Mouse (Mus musculus) right cerebral cortex, postnatal 4 days (tissue): ENCODE results near the gene Pea15a.
"Not testable (repeated sequence)": the region's sequence is repeated elsewhere in the genome, so short reads cannot be mapped to it uniquely, and the experiment has no call there.

Experiments
- DNase-seq: peaks from one replicate; pipeline ENCODE4 v3.0.0-alpha.2; 2022

The Pea15a gene

GRCm38 (mm10) chr1:172206141-172206917, at the start of gene Pea15a:
Pea15a (minus strand) TSS chr1:172206804.
- peak; percentile 85 for DNase-seq

- DNase-seq, result no peak
Measured at GRCm38 (mm10) chr1:172247679-172248078, 41.1 kb upstream of the Pea15a start.

DNA sequence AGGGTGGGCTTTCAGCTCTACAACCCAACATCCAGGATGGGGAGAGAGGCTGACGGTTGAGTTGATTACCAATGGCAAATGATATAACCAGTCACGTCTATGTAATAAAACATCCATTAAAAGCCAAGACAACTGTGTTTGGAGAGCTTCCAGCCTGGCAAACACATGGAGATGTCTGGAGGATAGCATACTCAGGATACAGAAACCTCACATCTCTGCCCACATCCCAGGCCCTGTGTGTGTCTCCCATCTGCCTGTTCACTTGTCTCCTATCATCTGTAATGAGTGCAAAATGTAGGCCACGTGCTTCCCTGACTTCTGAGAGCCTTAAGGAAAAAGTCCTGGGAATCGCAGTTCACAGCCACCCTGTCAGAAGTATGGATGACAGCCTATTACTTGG, 40.6 kb upstream of the Pea15a start:
- DNase-seq, result no peak

- not testable (repeated sequence) for DNase-seq
Measured at GRCm38 (mm10) chr1:172244645-172245044, 38.0 kb upstream of the Pea15a start.

GRCm38 (mm10) chr1:172243547-172244205, 37.1 kb upstream of the Pea15a start:
- peak; percentile 33 for DNase-seq

- DNase-seq, result no peak
Measured at GRCm38 (mm10) chr1:172242401-172242800, 35.8 kb upstream of the Pea15a start.

- DNase-seq, result no peak
Measured at GRCm38 (mm10) chr1:172240945-172241708, 34.5 kb upstream of the Pea15a start.

- DNase-seq, result no peak
Measured at GRCm38 (mm10) chr1:172229215-172229614, 22.6 kb upstream of the Pea15a start.

GRCm38 (mm10) chr1:172228209-172228608, 21.6 kb upstream of the Pea15a start:
- DNase-seq, result no peak

DNA sequence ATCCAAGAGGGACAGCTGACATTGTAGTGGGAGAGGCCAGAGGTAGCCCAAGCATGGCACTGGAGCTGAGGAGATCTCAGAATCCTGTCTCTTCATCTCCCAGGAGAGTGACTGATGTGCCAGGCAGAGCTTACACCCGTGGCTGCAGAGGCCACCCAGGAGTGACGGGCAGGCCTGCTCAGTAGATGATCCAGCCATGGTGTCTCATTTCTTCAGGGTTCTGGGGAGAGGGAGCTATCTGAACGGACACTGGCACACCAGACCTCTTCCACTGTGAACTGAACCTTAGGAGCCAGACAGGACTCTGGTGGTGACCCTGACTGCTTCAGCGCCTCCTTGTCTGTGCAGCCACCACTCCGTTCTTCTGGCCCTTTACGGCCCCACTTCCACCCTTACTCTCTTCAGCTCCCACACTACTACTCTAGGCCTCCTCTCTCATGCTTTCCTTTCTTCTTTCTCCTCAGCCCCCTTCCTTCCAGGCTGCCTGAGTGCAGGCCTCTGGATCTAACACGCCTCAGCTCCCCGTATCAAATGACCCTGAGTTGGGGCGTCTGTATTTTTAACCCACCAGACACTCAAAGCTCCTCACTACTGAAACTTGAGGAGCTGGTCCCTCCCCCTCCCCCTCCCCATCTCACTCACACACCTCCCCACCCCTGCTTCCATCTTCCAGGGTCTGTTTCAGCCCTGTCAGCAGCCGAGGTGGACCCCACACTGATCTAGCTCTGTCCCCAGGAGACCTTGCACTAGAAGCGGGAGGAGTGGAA, 14.9 kb upstream of the Pea15a start:
- DNase-seq, result no peak

GRCm38 (mm10) chr1:172220414-172220813, 13.8 kb upstream of the Pea15a start:
- DNase-seq, result no peak

DNA sequence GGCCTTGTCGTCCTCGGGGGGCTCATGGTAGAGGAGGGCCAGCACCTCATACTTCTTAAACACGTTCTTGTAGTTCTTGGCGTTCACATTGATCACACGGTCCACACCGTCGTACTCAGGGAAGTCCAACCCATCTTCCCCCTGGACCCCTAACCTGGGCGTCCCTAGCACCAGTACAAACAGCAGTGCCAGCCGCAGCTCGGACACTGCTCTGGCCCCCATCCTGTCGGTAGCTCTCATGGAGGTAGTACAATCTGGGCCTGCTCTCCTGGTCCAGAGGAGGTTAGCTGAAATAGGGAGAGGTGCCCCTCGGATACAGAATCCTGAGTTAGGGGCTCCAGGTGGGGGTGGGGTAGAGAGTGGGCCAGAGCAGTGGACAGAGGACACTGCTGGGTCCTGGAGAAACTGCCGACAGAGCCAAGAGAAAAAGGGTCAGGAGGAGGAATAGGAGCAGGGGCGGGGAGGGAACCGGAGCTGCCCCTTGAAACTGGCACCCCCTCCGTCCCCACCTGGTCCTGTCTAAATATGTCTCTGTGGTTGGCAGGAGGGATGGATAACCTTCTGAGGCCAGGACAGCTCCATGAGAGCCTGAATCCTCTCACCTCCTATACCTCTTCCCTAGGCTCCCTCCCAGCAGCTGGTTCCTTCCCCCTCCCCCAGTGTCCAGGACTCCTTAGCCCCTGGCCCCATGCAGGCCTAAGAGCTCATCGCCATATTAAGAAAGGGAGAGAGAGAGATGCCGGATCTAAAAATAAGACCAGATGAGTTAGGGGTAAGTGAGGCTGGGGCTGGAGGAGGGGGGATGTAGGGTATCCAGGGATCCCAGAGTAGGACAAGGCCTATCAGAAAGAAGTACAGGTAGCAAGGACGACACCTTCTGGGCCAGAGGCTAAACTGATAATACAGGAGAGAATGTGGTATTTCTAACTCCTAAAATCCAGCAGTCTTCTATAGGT, 13.1 kb upstream of the Pea15a start, which contains the start of gene Casq1:
TSS of gene Casq1 (minus strand) at position 418 of the 956 bp plus-strand sequence.
- DNase-seq, result no peak

DNA sequence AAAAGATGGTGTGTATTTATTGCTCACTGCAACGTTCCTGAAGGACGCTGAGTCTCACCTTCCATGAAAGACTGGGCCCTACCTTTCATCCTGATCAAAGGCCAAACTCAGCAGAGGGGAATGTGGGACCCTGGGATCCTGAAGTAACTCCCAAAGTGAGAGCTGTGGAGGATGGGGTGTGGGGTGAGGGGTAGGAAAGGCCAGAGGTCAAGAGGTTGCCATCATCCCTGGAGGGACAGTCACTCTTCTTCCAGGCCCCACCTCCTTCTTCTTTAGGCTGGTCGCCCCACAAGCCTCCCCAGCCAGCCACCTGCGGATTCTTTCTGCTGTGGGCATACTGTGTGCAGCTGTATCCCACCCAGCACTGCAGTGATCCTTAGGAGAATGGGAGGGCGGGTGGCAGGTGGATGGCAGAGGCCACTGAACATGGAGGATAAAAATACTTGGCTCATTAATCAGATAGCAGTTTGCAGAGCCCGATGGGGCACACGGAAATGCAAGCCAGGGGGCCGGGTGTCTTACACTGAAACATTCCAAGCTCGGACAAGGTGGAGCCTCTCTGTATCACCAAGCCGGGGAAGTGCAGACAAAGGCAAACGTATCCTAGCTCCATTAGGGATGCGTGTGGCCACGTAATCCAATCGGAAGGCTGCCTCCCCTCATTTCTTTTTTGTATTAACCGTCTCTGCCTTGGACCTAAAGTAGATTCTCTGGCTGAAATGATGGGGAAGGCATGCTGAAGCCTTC, 11.7 kb upstream of the Pea15a start:
- no peak for DNase-seq

- DNase-seq, result peak; percentile 91
Measured at GRCm38 (mm10) chr1:172217148-172217547, 10.5 kb upstream of the Pea15a start.

DNA sequence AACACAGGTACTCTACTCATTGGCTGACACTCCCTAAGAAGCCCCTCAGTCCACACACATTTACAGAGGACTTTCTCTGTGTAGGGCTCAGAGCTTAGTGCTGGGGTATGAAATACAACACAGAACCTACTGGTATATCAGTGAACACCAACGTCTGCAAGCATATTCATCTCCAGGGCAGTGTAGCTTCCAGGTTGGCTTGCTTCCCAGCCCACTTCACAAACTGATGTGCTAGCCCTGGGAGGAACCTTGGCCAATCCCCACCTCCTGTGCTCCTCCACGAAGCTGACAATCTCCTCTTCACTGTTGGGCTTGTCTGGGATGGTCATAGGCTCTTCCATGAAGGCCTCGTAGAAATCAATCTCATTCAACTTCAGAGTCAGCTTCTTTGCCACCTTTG, 8.1 kb upstream of the Pea15a start:
- no peak for DNase-seq

GRCm38 (mm10) chr1:172213771-172214170, 7.2 kb upstream of the Pea15a start:
- DNase-seq, result no peak

GRCm38 (mm10) chr1:172212776-172213175, 6.2 kb upstream of the Pea15a start:
- DNase-seq, result no peak

- DNase-seq, result no peak
Measured at GRCm38 (mm10) chr1:172207111-172207584, 544 bp upstream of the Pea15a start.

DNA sequence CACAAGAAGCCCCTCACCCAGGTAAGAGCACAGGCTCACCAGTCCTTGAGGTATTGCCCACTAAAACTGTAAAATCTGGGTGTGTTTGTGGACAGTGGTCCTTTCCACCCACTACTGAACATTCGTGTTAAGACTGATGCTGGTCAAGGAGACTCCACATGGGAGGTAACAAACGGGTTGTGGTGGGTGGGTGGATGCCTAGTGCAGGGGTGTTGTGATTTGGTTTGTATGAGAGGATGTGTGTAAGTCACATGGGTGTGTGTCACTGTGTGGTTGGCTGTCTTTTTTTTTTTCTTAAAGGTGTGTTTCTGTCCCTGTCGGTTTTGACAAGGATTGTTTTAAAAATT, 890 bp downstream of the Pea15a start:
- DNase-seq, result no peak

DNA sequence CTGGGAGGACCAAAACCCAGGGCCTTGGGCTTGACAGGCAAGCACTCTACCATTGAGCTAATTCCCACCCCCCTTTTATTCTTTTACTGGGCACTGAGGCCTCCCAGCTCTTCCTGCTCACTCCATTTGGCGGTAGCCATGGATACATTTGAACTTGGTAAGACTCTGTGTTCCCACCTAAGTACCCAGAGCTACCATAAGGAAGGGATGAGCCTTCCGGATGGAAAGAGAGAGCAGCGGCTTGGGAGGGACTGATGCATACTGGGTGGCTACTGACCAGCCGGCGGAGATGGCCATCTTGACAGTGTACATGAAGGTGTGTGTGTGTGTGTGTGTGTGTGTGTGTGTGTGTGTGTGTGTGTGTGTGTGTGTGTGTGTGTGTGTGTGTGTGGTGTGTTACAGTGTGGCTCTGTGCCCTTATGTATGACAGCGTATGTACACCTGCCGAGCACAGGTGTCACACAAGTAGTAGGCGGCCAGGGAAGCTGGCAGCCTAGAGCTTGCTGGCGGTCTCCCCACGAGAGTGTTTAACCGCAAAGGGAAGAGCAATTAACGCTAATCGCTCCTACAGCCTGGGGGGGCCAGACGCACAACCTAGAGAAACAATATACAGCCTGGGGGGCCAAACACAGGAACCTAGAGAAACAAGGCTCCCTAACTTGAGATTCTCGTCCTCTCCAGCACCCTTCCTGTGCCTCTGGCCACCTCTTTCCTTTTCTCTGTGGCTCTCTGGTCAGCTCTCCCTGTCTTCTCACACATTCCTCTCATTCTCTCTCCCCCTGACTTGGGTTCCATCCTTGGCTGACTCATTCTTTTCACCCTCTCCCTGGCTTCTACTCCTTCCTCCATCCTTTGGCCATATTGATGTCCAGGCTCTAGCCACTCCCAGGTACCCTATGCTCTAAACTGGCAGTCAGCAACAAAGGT, 1.5 kb downstream of the Pea15a start:
- no peak for DNase-seq
